Mouse (Mus musculus) urinary bladder, adult 18-20 months (tissue): ENCODE measurements around the gene Nol10.
"Not testable (repeated sequence)": the region's sequence is repeated elsewhere in the genome, so short reads cannot be mapped to it uniquely, and the experiment has no call there.

Experiments
- DNase-seq, 2 experiments: peaks; one replicate each; pipeline ENCODE4 v3.0.0; 2022; ENCODE audit warnings: low spot score in 2 of 2, mixed read lengths in 2 of 2

The Nol10 gene

GRCm38 (mm10) chr12:17459223-17459622 is 111.0 kb downstream of the Nol10 start:
- not testable (repeated sequence) for DNase-seq

- DNase-seq: no peak
Measured at GRCm38 (mm10) chr12:17463706-17464105, 115.4 kb downstream of the Nol10 start.

GRCm38 (mm10) chr12:17464550-17464949 is 116.3 kb downstream of the Nol10 start:
- not testable (repeated sequence) for DNase-seq

- DNase-seq: no peak
Measured at GRCm38 (mm10) chr12:17466791-17467190, 118.5 kb downstream of the Nol10 start.

DNA sequence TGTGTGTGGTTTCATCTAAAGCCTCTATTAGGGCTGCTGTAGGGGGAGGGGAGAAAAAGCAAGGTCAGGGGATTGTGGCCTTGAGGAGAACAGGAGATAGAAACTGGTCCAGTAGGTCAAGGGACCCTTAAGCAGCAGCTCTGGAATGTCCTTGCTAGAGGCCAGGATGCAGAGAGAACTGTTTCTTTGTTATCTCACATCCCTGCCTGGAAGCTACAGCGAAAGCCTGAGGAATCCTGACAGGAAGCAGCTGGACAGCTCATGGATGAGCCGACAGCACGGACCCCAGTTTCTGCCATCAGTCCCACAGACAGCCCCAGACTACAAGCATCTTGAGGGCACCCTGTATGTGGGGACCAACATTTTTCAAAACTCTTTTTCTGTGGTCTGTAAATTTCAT is 120.1 kb downstream of the Nol10 start:
- no peak for DNase-seq

GRCm38 (mm10) chr12:17469869-17470268 is 121.6 kb downstream of the Nol10 start:
- no peak for DNase-seq

GRCm38 (mm10) chr12:17470528-17470927 is 122.3 kb downstream of the Nol10 start:
- DNase-seq: not testable (repeated sequence)

GRCm38 (mm10) chr12:17471405-17471804 is 123.1 kb downstream of the Nol10 start:
- no peak for DNase-seq

DNA sequence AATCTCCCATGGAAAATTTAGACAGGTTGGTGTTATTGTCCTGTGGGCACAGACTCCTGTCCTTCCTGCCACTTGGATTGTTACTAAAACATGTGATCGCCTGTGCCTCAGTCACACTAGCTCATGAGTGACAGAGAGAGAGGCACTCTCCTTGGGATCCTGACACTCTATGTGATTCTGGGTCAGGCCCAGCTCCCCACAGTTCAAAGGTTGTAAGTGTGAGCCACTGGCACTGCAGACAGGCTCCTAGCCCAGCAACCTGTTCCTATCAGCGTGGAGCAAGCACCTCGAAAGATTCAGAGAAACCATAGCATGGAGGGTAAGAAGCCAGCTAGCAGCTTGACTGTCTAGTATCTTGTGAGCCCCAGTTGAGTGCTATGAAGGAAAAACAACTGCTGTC is 124.9 kb downstream of the Nol10 start:
- no peak for DNase-seq

GRCm38 (mm10) chr12:17473862-17474261 is 125.6 kb downstream of the Nol10 start:
- DNase-seq: no peak

- DNase-seq: no peak
Measured at GRCm38 (mm10) chr12:17474681-17475080, 126.4 kb downstream of the Nol10 start.

DNA sequence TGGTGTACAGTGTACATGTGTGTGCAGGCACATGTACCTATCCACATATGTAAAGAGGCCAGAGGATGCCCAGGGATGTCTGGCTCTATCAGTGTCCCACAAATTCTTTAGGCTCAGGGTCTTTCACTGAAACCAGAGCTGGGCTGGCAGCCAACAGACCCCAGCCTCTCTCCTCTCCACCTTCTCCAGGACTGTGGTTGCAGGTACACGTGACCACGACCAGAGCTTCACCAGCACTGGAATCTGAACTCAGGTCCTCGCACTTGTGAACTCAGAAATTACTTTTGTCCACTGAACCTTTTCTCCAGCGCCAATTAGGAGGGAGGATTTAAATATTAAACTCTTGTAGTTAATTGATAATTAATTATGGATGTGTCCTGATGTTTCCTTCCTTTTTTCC is 126.9 kb downstream of the Nol10 start:
- no peak for DNase-seq

DNA sequence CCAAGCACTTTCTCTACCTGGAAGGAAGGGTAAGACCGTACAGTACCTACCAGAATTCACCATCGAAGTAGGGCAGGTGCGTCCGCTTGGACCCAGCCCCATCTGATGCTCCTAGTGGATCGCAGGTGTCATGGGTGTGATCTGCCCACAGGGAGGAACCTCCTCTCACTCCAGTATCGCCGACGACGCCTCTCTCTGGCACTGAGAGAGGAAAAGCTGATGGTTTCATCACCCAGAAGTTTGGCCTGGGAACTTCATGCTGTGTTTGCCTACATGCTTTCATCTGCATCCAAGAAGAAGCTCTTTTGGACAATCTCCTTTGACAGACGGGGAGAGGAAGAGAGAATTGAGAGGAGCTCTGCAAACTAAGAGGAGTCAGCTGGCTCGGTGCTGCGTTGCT is 129.9 kb downstream of the Nol10 start:
- DNase-seq: no peak

- DNase-seq: no peak
Measured at GRCm38 (mm10) chr12:17478856-17479255, 130.6 kb downstream of the Nol10 start.
